Mouse (Mus musculus) testis, adult 2 months (tissue): ENCODE measurements around the gene St6galnac5. TPM values are rescaled to one million over a fixed set of nuclear protein-coding genes. Genes with fewer than 3 reads are reported as not detected.
"Not testable (repeated sequence)": the region's sequence is repeated elsewhere in the genome, so short reads cannot be mapped to it uniquely, and the experiment has no call there.

ENCODE experiments used
- H3K27ac ChIP-seq: fragments of 200-500 bp; 2 replicates; pipeline ENCODE4 v1.5.1; 2012; ENCODE audit warnings: low read depth, low read length; ENCODE audit not compliant: control insufficient read depth, insufficient read depth
- H3K27me3 ChIP-seq: fragments of 200-500 bp; 2 replicates; pipeline ENCODE4 v1.6.1; 2012; ENCODE audit warnings: mild to moderate bottlenecking, low read length, moderate library complexity; ENCODE audit not compliant: control insufficient read depth, insufficient read depth
- H3K36me3 ChIP-seq: fragments of 200-500 bp; 2 replicates; pipeline ENCODE4 v1.6.1; 2012; ENCODE audit warnings: mild to moderate bottlenecking, low read length; ENCODE audit not compliant: control insufficient read depth, insufficient read depth
- H3K4me1 ChIP-seq: fragments of 200-500 bp; 2 replicates; pipeline ENCODE4 v1.6.1; 2012; ENCODE audit warnings: low read length; ENCODE audit not compliant: control insufficient read depth, insufficient read depth
- H3K4me3 ChIP-seq: fragments of 200-500 bp; 2 replicates; pipeline ENCODE4 v1.5.1; 2012; ENCODE audit warnings: low read depth, mild to moderate bottlenecking, low read length, moderate library complexity, mixed read lengths; ENCODE audit not compliant: control insufficient read depth
- CTCF ChIP-seq: fragments of 200-500 bp; IDR thresholded peaks from 2 replicates; pipeline ENCODE4 v1.5.1; 2012; ENCODE audit warnings: low read depth, mild to moderate bottlenecking, inconsistent platforms, low read length, moderate library complexity; ENCODE audit not compliant: control insufficient read depth, insufficient read depth, insufficient replicate concordance
- POLR2A ChIP-seq: fragments of 200-500 bp; IDR thresholded peaks from 2 replicates; pipeline ENCODE4 v1.6.1; 2012; ENCODE audit warnings: low read depth, mild to moderate bottlenecking, inconsistent platforms, low read length, moderate library complexity; ENCODE audit not compliant: control insufficient read depth
- polyA plus RNA-seq: library from polyadenylated mRNA; depleted of rRNA; stranded (reverse); fragments of >200 nt; gene quantifications from 2 replicates; pipeline ENCODE4 v1.2.3, GENCODE M21; 2012

The St6galnac5 gene
- polyA plus RNA-seq, 1 experiment, result 0.14 TPM

- Histone ChIP-seq H3K4me1 (no peaks in the 10 kb centered on the region), H3K36me3 (no peaks in the 10 kb centered on the region), H3K27ac (no peak overlapping the region), H3K27me3 (no peaks in the 10 kb centered on the region), H3K4me3 (no peak overlapping the region)
- TF ChIP-seq POLR2A (no peak), CTCF (no peak)
Measured at GRCm38 (mm10) chr3:152813905-152814304, 168.1 kb downstream of the St6galnac5 start.

- H3K27ac ChIP-seq, result no peak overlapping the region
- H3K36me3 ChIP-seq, result no peaks in the 10 kb centered on the region
- TF ChIP-seq CTCF, result no peak
- no peak overlapping the region for H3K4me3 ChIP-seq
- no peaks in the 10 kb centered on the region for H3K4me1 ChIP-seq
- H3K27me3 ChIP-seq, result no peaks in the 10 kb centered on the region
Measured at GRCm38 (mm10) chr3:152799738-152800431, 182.2 kb downstream of the St6galnac5 start.

GRCm38 (mm10) chr3:152797354-152797753 lies 184.7 kb downstream of the St6galnac5 start:
- Histone ChIP-seq H3K4me1 (no peaks in the 10 kb centered on the region), H3K27ac (no peak overlapping the region), H3K36me3 (no peaks in the 10 kb centered on the region), H3K27me3 (no peaks in the 10 kb centered on the region), H3K4me3 (no peak overlapping the region)
- TF ChIP-seq POLR2A, result no peak
- TF ChIP-seq CTCF, result no peak

- Histone ChIP-seq H3K36me3 (no peaks in the 10 kb centered on the region), H3K27ac (no peak overlapping the region), H3K27me3 (no peaks in the 10 kb centered on the region), H3K4me3 (no peak overlapping the region), H3K4me1 (no peaks in the 10 kb centered on the region)
- TF ChIP-seq POLR2A, result no peak
- TF ChIP-seq CTCF, result no peak
Measured at GRCm38 (mm10) chr3:152796216-152796615, 185.8 kb downstream of the St6galnac5 start.

GRCm38 (mm10) chr3:152793006-152793405 lies 189.0 kb downstream of the St6galnac5 start:
- H3K4me1 ChIP-seq, result no peaks in the 10 kb centered on the region
- no peak overlapping the region for H3K4me3 ChIP-seq
- H3K36me3 ChIP-seq, result no peaks in the 10 kb centered on the region
- H3K27ac ChIP-seq, result no peak overlapping the region
- TF ChIP-seq POLR2A (no peak), CTCF (no peak)
- no peaks in the 10 kb centered on the region for H3K27me3 ChIP-seq

GRCm38 (mm10) chr3:152792601-152793000 lies 189.4 kb downstream of the St6galnac5 start:
- TF ChIP-seq CTCF, result no peak
- TF ChIP-seq POLR2A, result no peak
- no peak overlapping the region for H3K4me3 ChIP-seq
- H3K4me1 ChIP-seq, result no peaks in the 10 kb centered on the region
- H3K27ac ChIP-seq, result no peak overlapping the region
- no peaks in the 10 kb centered on the region for H3K27me3 ChIP-seq
- H3K36me3 ChIP-seq, result no peaks in the 10 kb centered on the region

- not testable (repeated sequence) for H3K36me3 ChIP-seq, H3K27ac ChIP-seq, H3K27me3 ChIP-seq, H3K4me3 ChIP-seq, H3K4me1 ChIP-seq
Measured at GRCm38 (mm10) chr3:152788301-152788953, 193.6 kb downstream of the St6galnac5 start.

GRCm38 (mm10) chr3:152784353-152784752 lies 197.7 kb downstream of the St6galnac5 start:
- not testable (repeated sequence) for H3K27ac ChIP-seq, H3K27me3 ChIP-seq, H3K4me3 ChIP-seq, H3K36me3 ChIP-seq, H3K4me1 ChIP-seq
